Mouse (Mus musculus): ENCODE measurements around the gene Rgs6. TPM values are rescaled to one million over a fixed set of nuclear protein-coding genes. Genes with fewer than 3 reads are reported as not detected.

Rgs6 gene
- polyA plus RNA-seq, 1 experiment from 2014 or later: 5.4 TPM

DNA sequence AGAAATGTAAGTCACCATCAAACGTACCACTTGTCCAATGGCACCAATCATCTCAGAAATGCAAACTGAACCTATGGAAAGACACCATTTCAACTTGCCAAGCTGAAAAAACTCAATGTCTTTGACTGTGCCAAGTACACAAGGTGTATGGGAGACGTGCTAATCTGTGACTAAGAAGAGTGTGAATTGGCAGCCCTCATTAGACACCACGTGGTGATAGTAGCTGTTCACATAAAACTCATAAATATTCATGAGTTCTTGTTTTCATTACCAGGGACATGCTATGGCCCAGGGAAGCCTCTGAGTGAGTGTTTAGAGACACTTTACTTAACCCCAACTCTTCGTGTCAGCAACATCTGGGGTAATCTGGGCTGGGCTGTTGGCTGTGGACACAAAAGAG is 405.8 kb downstream of the Rgs6 start:
- DNase-seq (ENCODE audit: low spot score) (no peak), ATAC-seq (ENCODE audit: low FRiP score) (no peak)
- no peak overlapping the region for H3K9ac ChIP-seq
- H3K4me3 ChIP-seq (replicated peaks; ENCODE audit: low read length): no peak overlapping the region
- no peak overlapping the region for H3K27ac ChIP-seq
- H3K4me2 ChIP-seq (replicated peaks): no peak overlapping the region
- 0 out of 2 replicates have a peak, but pooled peaks cover 5% of the 10 kb centered on the region for H3K4me1 ChIP-seq (replicated peaks; ENCODE audit: control insufficient read depth, insufficient read depth, low read length)
- H3K27me3 ChIP-seq (ENCODE audit: control insufficient read depth, insufficient read depth, low read length): no peaks in the 10 kb centered on the region
- H3K9me3 ChIP-seq (ENCODE audit: control insufficient read depth, low read length): no peaks in the 10 kb centered on the region
- 25% methylated on average over 4 of the region's 4 CpGs for WGBS
- H3K36me3 ChIP-seq (replicated peaks; ENCODE audit: control insufficient read depth, insufficient read depth): no peaks in the 10 kb centered on the region

DNA sequence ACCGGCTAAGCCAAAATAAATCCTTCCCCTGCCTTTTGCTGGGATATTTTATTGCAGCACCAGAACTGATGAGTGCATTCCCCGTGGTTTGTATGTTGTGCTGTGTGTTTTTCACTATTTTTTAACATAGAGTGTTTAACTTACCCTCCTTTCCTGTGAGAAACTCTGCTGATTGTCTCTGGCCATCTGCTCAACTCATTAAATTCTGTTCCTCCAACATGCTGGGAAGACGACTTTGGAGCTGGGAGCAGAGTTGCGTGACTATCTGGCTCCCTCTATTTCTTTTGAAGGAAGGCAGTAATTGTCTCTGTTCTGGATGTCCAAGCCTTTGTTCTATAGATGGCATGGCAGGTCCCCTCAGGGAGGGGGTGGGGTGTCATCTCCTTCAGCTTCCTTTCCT is 408.7 kb downstream of the Rgs6 start:
- no peak for DNase-seq (ENCODE audit: low spot score)
- no peak for ATAC-seq (ENCODE audit: low FRiP score)
- H3K9ac ChIP-seq: no peak overlapping the region

DNA sequence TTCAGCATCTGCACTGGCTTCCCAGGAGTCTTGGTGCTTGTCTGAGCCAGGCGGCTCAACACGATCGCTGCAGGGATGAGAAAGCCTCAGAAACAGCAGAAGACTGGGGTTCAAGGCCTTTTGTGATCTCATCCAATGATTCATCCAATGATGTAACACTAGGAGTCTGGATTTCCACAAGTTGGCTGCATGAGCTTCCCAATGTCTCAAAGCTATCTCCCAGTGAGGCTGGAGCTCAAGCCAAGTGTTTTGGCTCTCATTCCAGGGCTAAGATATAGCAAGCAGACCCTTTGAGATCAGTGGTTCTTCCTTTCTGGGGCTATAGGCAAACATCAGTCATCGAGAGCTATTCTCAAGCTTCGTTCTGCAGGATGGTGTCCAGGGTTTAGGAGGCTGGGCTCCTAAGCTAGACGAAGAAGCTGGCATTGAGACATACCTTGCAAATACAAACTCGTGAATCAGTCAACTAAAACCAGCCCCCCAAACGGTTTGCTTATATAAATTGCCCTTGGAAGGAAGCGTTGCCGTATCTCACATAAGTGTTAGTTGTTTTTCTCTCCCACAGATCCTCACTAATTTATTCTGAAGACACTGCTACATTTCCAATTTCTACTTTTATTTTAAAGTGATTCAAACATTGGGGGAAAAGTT is 410.7 kb downstream of the Rgs6 start:
- Histone ChIP-seq H3K36me3 (replicated peaks; ENCODE audit: control insufficient read depth, insufficient read depth) (no peaks in the 10 kb centered on the region), H3K27me3 (ENCODE audit: control insufficient read depth, insufficient read depth, low read length) (no peaks in the 10 kb centered on the region), H3K4me3 (replicated peaks; ENCODE audit: low read length) (no peak overlapping the region), H3K9me3 (ENCODE audit: control insufficient read depth, low read length) (no peaks in the 10 kb centered on the region), H3K4me2 (replicated peaks) (no peak overlapping the region), H3K9ac (no peak overlapping the region), H3K27ac (no peak overlapping the region), H3K4me1 (replicated peaks; ENCODE audit: control insufficient read depth, insufficient read depth, low read length) (0 out of 2 replicates have a peak, but pooled peaks cover 5% of the 10 kb centered on the region)
- DNase-seq (ENCODE audit: low spot score): no peak
- ATAC-seq (ENCODE audit: low FRiP score): no peak
- 93% methylated on average over 10 of the region's 10 CpGs for WGBS

More for the DNA sequence above, 408.7 kb downstream of the Rgs6 start:
- Histone ChIP-seq H3K36me3 (replicated peaks; ENCODE audit: control insufficient read depth, insufficient read depth) (no peaks in the 10 kb centered on the region), H3K9me3 (ENCODE audit: control insufficient read depth, low read length) (no peaks in the 10 kb centered on the region), H3K27me3 (ENCODE audit: control insufficient read depth, insufficient read depth, low read length) (no peaks in the 10 kb centered on the region), H3K4me2 (replicated peaks) (no peak overlapping the region), H3K4me3 (replicated peaks; ENCODE audit: low read length) (no peak overlapping the region), H3K4me1 (replicated peaks; ENCODE audit: control insufficient read depth, insufficient read depth, low read length) (0 out of 2 replicates have a peak, but pooled peaks cover 5% of the 10 kb centered on the region), H3K27ac (no peak overlapping the region)
- 32% methylated on average over 4 of the region's 4 CpGs for WGBS

DNA sequence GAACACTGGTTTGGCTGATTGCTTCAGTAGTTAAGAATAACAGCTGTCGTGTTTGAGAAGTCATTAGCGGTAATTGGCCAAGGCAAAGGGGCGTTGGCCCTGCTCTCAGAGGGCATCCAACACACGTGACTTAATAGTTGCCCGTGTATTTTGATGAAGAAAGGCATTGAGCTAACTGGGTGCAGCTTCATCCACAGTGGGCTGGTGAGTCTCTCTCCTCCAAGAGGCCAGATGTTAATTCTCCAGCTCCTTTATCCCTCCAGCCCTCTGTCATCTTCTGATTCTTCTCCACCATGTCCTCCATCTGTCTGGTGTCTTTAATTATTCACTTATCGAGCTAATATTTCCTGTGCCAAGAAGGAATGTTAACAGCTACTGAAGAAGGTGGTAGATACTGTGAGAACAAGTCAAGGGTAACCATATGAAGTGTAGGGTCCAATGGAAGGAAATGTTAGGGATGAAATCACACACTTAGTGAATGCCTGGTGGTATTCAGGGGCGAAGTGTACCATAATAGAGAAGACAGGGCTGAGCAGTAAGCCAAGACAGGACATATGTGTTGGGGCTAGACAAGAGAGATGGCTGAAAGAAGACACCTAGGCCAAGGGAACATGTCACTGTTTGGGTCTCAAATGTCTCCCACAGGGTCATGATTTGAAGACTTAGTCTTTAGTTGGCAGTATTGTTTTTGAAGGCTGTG is 411.4 kb downstream of the Rgs6 start:
- DNase-seq (ENCODE audit: low spot score): no peak

DNA sequence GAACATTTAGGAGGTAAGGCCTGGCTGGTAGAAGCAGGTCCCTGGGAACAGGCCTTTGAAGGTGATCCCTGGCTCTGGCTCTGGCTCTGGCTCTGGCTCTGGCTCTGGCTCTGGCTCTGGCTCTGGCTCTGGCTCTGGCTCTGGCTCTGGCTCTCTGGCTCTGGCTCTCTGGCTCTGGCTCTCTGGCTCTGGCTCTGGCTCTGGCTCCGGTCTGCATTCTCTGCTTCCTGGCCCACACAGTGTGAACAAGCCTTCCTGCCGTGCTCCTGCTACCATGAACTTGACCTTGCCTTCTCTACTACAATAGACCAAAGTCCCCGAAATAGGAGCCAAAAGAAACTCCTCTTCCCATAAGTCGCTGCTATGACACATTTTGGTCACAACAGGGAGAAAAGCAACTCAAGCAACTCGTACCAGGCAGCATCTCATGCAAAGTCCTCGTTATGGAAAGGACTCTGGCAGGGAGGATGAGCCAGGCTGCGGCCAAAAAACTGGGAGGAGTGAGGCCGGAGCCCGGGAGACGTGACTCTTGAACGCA is 412.0 kb downstream of the Rgs6 start:
- DNase-seq (ENCODE audit: low spot score) (no peak), ATAC-seq (ENCODE audit: low FRiP score) (no peak)
- Histone ChIP-seq H3K9me3 (ENCODE audit: control insufficient read depth, low read length) (no peaks in the 10 kb centered on the region), H3K27me3 (ENCODE audit: control insufficient read depth, insufficient read depth, low read length) (no peaks in the 10 kb centered on the region), H3K4me3 (replicated peaks; ENCODE audit: low read length) (no peak overlapping the region), H3K4me2 (replicated peaks) (no peak overlapping the region), H3K36me3 (replicated peaks; ENCODE audit: control insufficient read depth, insufficient read depth) (no peaks in the 10 kb centered on the region), H3K9ac (no peak overlapping the region), H3K27ac (no peak overlapping the region), H3K4me1 (replicated peaks; ENCODE audit: control insufficient read depth, insufficient read depth, low read length) (no peaks in the 10 kb centered on the region)
- WGBS: 84% methylated on average over 11 of the region's 11 CpGs

More for the DNA sequence above, 411.4 kb downstream of the Rgs6 start:
- Histone ChIP-seq H3K4me3 (replicated peaks; ENCODE audit: low read length) (no peak overlapping the region), H3K9ac (no peak overlapping the region), H3K4me1 (replicated peaks; ENCODE audit: control insufficient read depth, insufficient read depth, low read length) (no peaks in the 10 kb centered on the region), H3K27me3 (ENCODE audit: control insufficient read depth, insufficient read depth, low read length) (no peaks in the 10 kb centered on the region), H3K4me2 (replicated peaks) (no peak overlapping the region), H3K36me3 (replicated peaks; ENCODE audit: control insufficient read depth, insufficient read depth) (no peaks in the 10 kb centered on the region), H3K27ac (no peak overlapping the region), H3K9me3 (ENCODE audit: control insufficient read depth, low read length) (no peaks in the 10 kb centered on the region)
- ATAC-seq (ENCODE audit: low FRiP score): no peak
- 89% methylated on average over 7 of the region's 7 CpGs for WGBS

DNA sequence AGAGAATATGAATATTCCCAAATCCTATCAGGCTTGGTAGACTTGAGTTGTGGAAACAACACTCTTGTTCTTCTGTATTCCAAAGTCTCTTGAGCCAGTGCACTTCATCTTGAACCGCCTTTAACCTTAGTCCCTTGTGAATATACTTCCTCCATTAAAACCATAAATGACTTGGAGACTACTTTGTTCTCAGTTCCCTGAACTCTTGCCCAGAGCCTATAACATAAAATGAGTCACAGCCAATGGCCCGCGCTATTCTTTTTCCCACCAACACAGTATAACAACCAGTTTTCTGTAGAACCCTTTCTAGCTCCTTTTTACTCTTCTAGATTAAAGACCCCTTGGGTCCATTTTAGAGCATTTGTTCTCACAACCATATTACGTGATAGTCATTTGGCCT is 412.9 kb downstream of the Rgs6 start:
- DNase-seq (ENCODE audit: low spot score) (no peak), ATAC-seq (ENCODE audit: low FRiP score) (no peak)
- Histone ChIP-seq H3K4me2 (replicated peaks) (no peak overlapping the region), H3K27me3 (ENCODE audit: control insufficient read depth, insufficient read depth, low read length) (no peaks in the 10 kb centered on the region), H3K4me3 (replicated peaks; ENCODE audit: low read length) (no peak overlapping the region), H3K36me3 (replicated peaks; ENCODE audit: control insufficient read depth, insufficient read depth) (no peaks in the 10 kb centered on the region), H3K27ac (no peak overlapping the region), H3K9ac (no peak overlapping the region), H3K9me3 (ENCODE audit: control insufficient read depth, low read length) (no peaks in the 10 kb centered on the region), H3K4me1 (replicated peaks; ENCODE audit: control insufficient read depth, insufficient read depth, low read length) (no peaks in the 10 kb centered on the region)
- WGBS: 93% methylated on average over 4 of the region's 4 CpGs

DNA sequence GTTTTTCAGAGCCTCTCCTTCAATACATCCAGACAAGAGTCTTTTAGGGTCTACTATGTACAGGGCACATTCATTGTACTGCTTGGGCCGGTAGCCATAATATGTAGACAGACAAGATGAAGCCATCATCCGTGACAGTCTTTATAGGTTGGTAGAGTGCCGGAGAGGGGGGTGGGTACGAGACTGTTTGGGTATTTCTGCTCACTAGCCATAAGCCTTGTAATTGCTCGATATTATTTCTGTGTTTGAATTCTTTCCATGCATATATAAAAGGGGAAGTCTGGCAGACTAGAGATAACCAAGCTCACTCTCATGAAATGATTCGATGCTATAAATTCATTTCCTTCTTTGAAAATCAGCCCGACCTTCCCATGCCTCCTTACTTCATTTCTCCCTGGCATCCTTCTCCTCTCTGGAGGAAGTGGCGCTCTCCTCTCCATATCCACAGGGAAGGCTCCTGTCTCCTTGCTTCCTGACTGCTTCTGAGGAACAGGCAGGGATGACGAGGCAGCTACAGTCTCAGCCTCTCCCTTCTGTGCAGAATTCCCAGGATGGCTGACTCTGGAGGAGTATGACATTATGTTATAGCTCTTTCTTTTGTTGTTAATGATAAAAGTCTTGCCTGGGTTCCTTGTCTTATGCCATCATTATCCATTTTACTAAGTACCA is 416.1 kb downstream of the Rgs6 start:
- Histone ChIP-seq H3K36me3 (replicated peaks; ENCODE audit: control insufficient read depth, insufficient read depth) (no peaks in the 10 kb centered on the region), H3K9me3 (ENCODE audit: control insufficient read depth, low read length) (0 out of 2 replicates have a peak, but pooled peaks cover 3% of the 10 kb centered on the region), H3K27me3 (ENCODE audit: control insufficient read depth, insufficient read depth, low read length) (no peaks in the 10 kb centered on the region), H3K4me2 (replicated peaks) (no peak overlapping the region), H3K4me1 (replicated peaks; ENCODE audit: control insufficient read depth, insufficient read depth, low read length) (no peaks in the 10 kb centered on the region), H3K4me3 (replicated peaks; ENCODE audit: low read length) (no peak overlapping the region), H3K9ac (no peak overlapping the region), H3K27ac (no peak overlapping the region)
- DNase-seq (ENCODE audit: low spot score): no peak
- ATAC-seq (ENCODE audit: low FRiP score): no peak
- 66% methylated on average over 9 of the region's 9 CpGs for WGBS

DNA sequence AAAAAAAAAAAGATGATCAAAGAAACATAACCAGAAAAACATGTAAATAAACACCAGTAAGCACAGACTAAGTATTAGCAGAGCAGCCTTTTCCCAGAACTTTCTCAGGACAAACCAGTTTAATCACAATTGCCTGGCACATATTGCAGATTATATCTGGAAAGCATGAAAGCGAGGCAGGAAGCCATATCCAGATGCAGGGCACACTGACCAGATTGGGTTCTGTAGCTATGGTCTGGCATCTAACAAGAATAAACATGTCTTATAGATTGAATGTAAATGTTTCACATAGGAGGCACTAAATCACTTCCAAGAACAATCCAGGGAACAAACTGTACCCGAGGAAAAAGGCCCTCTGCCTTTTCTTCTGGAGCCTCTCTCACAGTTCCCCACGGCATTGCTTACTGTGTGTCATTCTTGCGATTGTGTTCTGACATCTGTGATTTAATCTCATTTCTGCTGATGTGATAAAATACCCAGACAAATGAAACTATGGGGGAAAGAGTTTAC is 423.0 kb downstream of the Rgs6 start:
- no peaks in the 10 kb centered on the region for H3K36me3 ChIP-seq (replicated peaks; ENCODE audit: control insufficient read depth, insufficient read depth)
- no peaks in the 10 kb centered on the region for H3K4me1 ChIP-seq (replicated peaks; ENCODE audit: control insufficient read depth, insufficient read depth, low read length)
- no peak overlapping the region for H3K4me3 ChIP-seq (replicated peaks; ENCODE audit: low read length)
- no peak overlapping the region for H3K4me2 ChIP-seq (replicated peaks)
- WGBS: 92% methylated on average over 4 of the region's 4 CpGs
- ATAC-seq (ENCODE audit: low FRiP score) (no peak), DNase-seq (ENCODE audit: low spot score) (no peak)
- 0 out of 2 replicates have a peak, but pooled peaks cover 3% of the 10 kb centered on the region for H3K9me3 ChIP-seq (ENCODE audit: control insufficient read depth, low read length)
- no peak overlapping the region for H3K27ac ChIP-seq
- no peaks in the 10 kb centered on the region for H3K27me3 ChIP-seq (ENCODE audit: control insufficient read depth, insufficient read depth, low read length)
- no peak overlapping the region for H3K9ac ChIP-seq

All from hindbrain, embryonic 14.5 days (tissue).